Mouse (Mus musculus): Measurements from ENCODE around the gene Myt1l.

The Myt1l gene

GRCm38 (mm10) chr12:29921481-29921880 is 393.3 kb downstream of the Myt1l start:
- no peak for DNase-seq

GRCm38 (mm10) chr12:29926896-29927295 is 398.7 kb downstream of the Myt1l start:
- peak; percentile 7 for DNase-seq

GRCm38 (mm10) chr12:29930591-29930990 is 402.4 kb downstream of the Myt1l start:
- no peak for DNase-seq

- DNase-seq, result no peak
Measured at GRCm38 (mm10) chr12:29932951-29933350, 404.8 kb downstream of the Myt1l start.

GRCm38 (mm10) chr12:29933501-29933900 is 405.3 kb downstream of the Myt1l start:
- no peak for DNase-seq

GRCm38 (mm10) chr12:29934120-29934581 is 406.0 kb downstream of the Myt1l start:
- no peak for DNase-seq

- DNase-seq, result no peak
Measured at GRCm38 (mm10) chr12:29937308-29937707, 409.1 kb downstream of the Myt1l start, which contains the start of gene Pxdn. Gene Pxdn (plus strand): TSS chr12:29937608.

GRCm38 (mm10) chr12:29937851-29938375 is 409.7 kb downstream of the Myt1l start:
- no peak for DNase-seq

GRCm38 (mm10) chr12:29938376-29939041 is 410.3 kb downstream of the Myt1l start:
- no peak for DNase-seq

- no peak for DNase-seq
Measured at GRCm38 (mm10) chr12:29939261-29939671, 411.1 kb downstream of the Myt1l start.

- DNase-seq, result no peak
Measured at GRCm38 (mm10) chr12:29942435-29942834, 414.3 kb downstream of the Myt1l start.

GRCm38 (mm10) chr12:29944650-29945049 is 416.5 kb downstream of the Myt1l start:
- DNase-seq, result no peak

- DNase-seq, result no peak
Measured at GRCm38 (mm10) chr12:29945182-29945743, 417.1 kb downstream of the Myt1l start.

- DNase-seq, result no peak
Measured at GRCm38 (mm10) chr12:29951043-29951442, 422.9 kb downstream of the Myt1l start.

GRCm38 (mm10) chr12:29951485-29951884 is 423.3 kb downstream of the Myt1l start:
- no peak for DNase-seq

GRCm38 (mm10) chr12:29952102-29952501 is 423.9 kb downstream of the Myt1l start:
- no peak for DNase-seq

- no peak for DNase-seq
Measured at GRCm38 (mm10) chr12:29953999-29954398, 425.8 kb downstream of the Myt1l start.

GRCm38 (mm10) chr12:29954464-29954863 is 426.3 kb downstream of the Myt1l start:
- DNase-seq, result no peak

GRCm38 (mm10) chr12:29956969-29957368 is 428.8 kb downstream of the Myt1l start:
- no peak for DNase-seq

- DNase-seq, result no peak
Measured at GRCm38 (mm10) chr12:29958637-29959036, 430.5 kb downstream of the Myt1l start.

GRCm38 (mm10) chr12:29961041-29961440 is 432.9 kb downstream of the Myt1l start:
- no peak for DNase-seq

GRCm38 (mm10) chr12:29965016-29965415 is 436.8 kb downstream of the Myt1l start:
- no peak for DNase-seq

- DNase-seq, result no peak
Measured at GRCm38 (mm10) chr12:29971795-29972464, 443.7 kb downstream of the Myt1l start.

GRCm38 (mm10) chr12:29972533-29972932 is 444.3 kb downstream of the Myt1l start:
- DNase-seq, result no peak
